Mouse (Mus musculus) lung, embryonic 16.5 days (tissue): ENCODE measurements around the gene Ppm1d. TPM values are rescaled to one million over a fixed set of nuclear protein-coding genes. Genes with fewer than 3 reads are reported as not detected.

Experiments
- ATAC-seq: fragments of 200-750 bp; cut with Nextera tagmentation; 2 replicates; pipeline ENCODE4 v1.8.0; 2017; ENCODE audit warnings: low read depth, mild to moderate bottlenecking, moderate library complexity
- H3K27ac ChIP-seq: fragments of 300-500 bp; sonication (generic); 2 replicates; pipeline ENCODE4 v1.5.1; 2014; ENCODE audit warnings: mild to moderate bottlenecking, control low read depth, low read length
- H3K27me3 ChIP-seq: fragments of 300-500 bp; sonication (generic); 2 replicates; pipeline ENCODE4 v1.6.1; 2014; ENCODE audit warnings: low read depth, low read length, mixed read lengths; ENCODE audit not compliant: control insufficient read depth, insufficient read depth
- H3K36me3 ChIP-seq: fragments of 300-500 bp; sonication (generic); 2 replicates; pipeline ENCODE4 v1.6.1; 2014; ENCODE audit warnings: low read length; ENCODE audit not compliant: control insufficient read depth, insufficient read depth
- H3K4me1 ChIP-seq: fragments of 300-500 bp; sonication (generic); replicated peaks from 2 replicates; pipeline ENCODE4 v1.6.1; 2014; ENCODE audit warnings: low read length, mixed read lengths; ENCODE audit not compliant: control insufficient read depth, insufficient read depth
- H3K4me2 ChIP-seq: fragments of 300-500 bp; sonication (generic); 2 replicates; pipeline ENCODE4 v1.6.1; 2014; ENCODE audit warnings: low read depth, low read length, control low read depth
- H3K4me3 ChIP-seq: fragments of 300-500 bp; sonication (generic); 2 replicates; pipeline ENCODE4 v1.5.1; 2014; ENCODE audit warnings: mild to moderate bottlenecking, low read length, control low read depth
- H3K9ac ChIP-seq: fragments of 300-500 bp; sonication (generic); 2 replicates; pipeline ENCODE4 v1.6.1; 2014; ENCODE audit warnings: low read length, control low read depth
- H3K9me3 ChIP-seq: fragments of 300-500 bp; sonication (generic); 2 replicates; pipeline ENCODE4 v1.6.1; 2016; ENCODE audit warnings: low read length; ENCODE audit not compliant: control insufficient read depth
- WGBS: fragments of 180-500 bp; shearing (Covaris S2); extraction: QIAGEN DNeasy Blood & Tissue Kit; methylation state at CpG from one replicate; pipeline ENCODE4 v1.1.7; 2014; 5-methylcytosine and 5-hydroxymethylcytosine counted together
- polyA plus RNA-seq: library from polyadenylated mRNA; unstranded; fragments of >200 nt; fragmentation: Nextera tagmentation; extraction: Ambion mirVana; gene quantifications from 2 replicates; pipeline ENCODE4 v1.2.1, GENCODE M21; 2015

The Ppm1d gene
- polyA plus RNA-seq, 1 experiment from 2014 or later: 15.9 TPM

GRCm38 (mm10) chr11:85353819-85354218, 42.8 kb downstream of the Ppm1d start:
- no peaks in the 10 kb centered on the region for H3K27me3 ChIP-seq
- no peak for ATAC-seq
- H3K9ac ChIP-seq: peak overlapping the region; percentile 68; the same call in 1 of the 2 replicates
- no peaks in the 10 kb centered on the region for H3K9me3 ChIP-seq
- 51% methylated on average over 4 of the region's 4 CpGs for WGBS
- peaks cover 2% of the 10 kb centered on the region; the same call in 1 of the 2 replicates for H3K36me3 ChIP-seq
- H3K4me3 ChIP-seq: peak overlapping the region; percentile 57
- peaks cover 9% of the 10 kb centered on the region for H3K4me1 ChIP-seq
- peak overlapping the region; percentile 79 for H3K4me2 ChIP-seq
- H3K27ac ChIP-seq: no peak overlapping the region

DNA sequence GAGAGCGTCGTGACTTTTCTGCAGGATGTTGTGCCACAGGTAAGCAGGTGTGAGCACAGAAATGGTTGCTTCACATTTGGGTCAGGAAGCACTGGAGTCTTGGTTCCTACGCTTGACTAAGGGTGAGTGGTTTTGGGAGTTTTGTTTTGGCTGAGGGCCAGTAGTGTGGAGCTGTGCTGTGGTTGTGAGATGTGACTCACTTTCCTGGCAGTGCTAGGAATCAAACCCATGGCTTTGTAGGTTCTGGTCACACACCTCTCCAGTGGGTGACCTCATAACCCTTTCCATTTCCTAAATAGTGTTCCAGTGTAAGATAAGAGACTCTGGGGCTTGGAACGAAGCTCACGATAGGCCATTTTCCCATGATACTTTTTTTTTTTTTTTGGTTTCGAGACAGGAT, 48.6 kb downstream of the Ppm1d start:
- no peaks in the 10 kb centered on the region for H3K9me3 ChIP-seq
- H3K9ac ChIP-seq: no peak overlapping the region
- 89% methylated on average over 6 of the region's 6 CpGs for WGBS
- H3K27me3 ChIP-seq: no peaks in the 10 kb centered on the region
- no peak overlapping the region for H3K27ac ChIP-seq
- H3K4me1 ChIP-seq: no peaks in the 10 kb centered on the region
- H3K36me3 ChIP-seq: peaks cover 13% of the 10 kb centered on the region
- H3K4me3 ChIP-seq: no peak overlapping the region
- no peak overlapping the region for H3K4me2 ChIP-seq
- ATAC-seq: no peak

- Histone ChIP-seq H3K36me3 (peaks cover 13% of the 10 kb centered on the region), H3K4me1 (no peaks in the 10 kb centered on the region), H3K27me3 (no peaks in the 10 kb centered on the region), H3K9me3 (no peaks in the 10 kb centered on the region), H3K4me3 (no peak overlapping the region), H3K9ac (no peak overlapping the region), H3K27ac (no peak overlapping the region), H3K4me2 (no peak overlapping the region)
- 87% methylated on average over 8 of the region's 8 CpGs for WGBS
- ATAC-seq: no peak
These were observed 50.6 kb downstream of the Ppm1d start for GRCm38 (mm10) chr11:85361621-85362020.

DNA sequence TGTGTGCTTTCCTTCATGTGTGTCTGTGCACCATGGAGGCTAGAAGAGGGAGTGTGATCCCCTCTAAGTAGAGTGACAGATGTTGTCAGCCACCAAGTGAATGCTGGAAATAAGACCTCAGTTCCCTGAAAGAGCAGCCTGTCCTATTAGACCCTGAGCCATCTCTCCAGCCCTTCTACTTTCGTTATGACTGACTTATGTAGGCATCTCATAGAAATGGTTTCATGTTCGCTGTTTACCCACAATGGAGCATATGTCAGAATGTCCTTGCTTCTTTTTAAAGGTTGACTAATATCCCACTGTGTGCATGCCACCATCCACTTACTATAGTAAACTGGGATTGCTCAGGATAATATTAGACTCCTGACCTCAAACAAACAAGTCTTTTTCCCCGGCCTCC, 55.1 kb downstream of the Ppm1d start:
- Histone ChIP-seq H3K9ac (no peak overlapping the region), H3K4me3 (no peak overlapping the region), H3K27me3 (no peaks in the 10 kb centered on the region), H3K9me3 (no peaks in the 10 kb centered on the region), H3K4me2 (no peak overlapping the region), H3K36me3 (peaks cover 5% of the 10 kb centered on the region; the same call in 1 of the 2 replicates), H3K27ac (no peak overlapping the region), H3K4me1 (no peaks in the 10 kb centered on the region)
- ATAC-seq: no peak
- WGBS: 86% methylated on average over 3 of the region's 3 CpGs

DNA sequence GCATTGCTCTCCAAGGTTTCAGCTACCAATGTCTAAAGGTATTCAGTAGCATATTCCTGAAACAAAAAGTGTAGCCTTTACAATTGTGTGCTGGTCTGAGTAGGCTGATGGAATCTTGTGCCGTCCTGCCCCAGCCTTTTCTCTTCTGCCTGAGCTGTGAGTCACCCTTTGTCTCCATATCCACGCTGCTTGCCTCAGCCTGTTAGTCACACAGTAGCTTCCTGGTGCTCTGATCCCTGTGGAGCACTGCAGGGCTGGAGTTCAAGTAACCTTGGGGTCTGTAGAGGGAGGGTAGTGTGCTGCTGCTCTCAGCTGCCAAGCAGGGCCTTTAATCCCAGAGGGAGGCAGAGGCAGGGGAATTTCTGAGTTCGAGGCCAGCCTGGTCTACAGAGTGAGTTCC, 56.8 kb downstream of the Ppm1d start:
- H3K9ac ChIP-seq: no peak overlapping the region
- H3K9me3 ChIP-seq: no peaks in the 10 kb centered on the region
- no peaks in the 10 kb centered on the region for H3K27me3 ChIP-seq
- WGBS: 81% methylated on average over 3 of the region's 3 CpGs
- no peak for ATAC-seq
- no peaks in the 10 kb centered on the region for H3K4me1 ChIP-seq
- H3K4me2 ChIP-seq: no peak overlapping the region
- H3K4me3 ChIP-seq: no peak overlapping the region
- peaks cover 2% of the 10 kb centered on the region; the same call in 1 of the 2 replicates for H3K36me3 ChIP-seq
- H3K27ac ChIP-seq: no peak overlapping the region

- H3K4me1 ChIP-seq: peaks cover 3% of the 10 kb centered on the region; the same call in 1 of the 2 replicates
These were observed 68.0 kb downstream of the Ppm1d start for GRCm38 (mm10) chr11:85379091-85379490.

GRCm38 (mm10) chr11:85380046-85380445, 69.0 kb downstream of the Ppm1d start:
- no peak overlapping the region for H3K4me2 ChIP-seq
- WGBS: 7% methylated on average over 1 of the region's 1 CpGs
- no peaks in the 10 kb centered on the region for H3K36me3 ChIP-seq
- no peaks in the 10 kb centered on the region for H3K9me3 ChIP-seq
- H3K4me1 ChIP-seq: peaks cover 3% of the 10 kb centered on the region; the same call in 1 of the 2 replicates
- H3K9ac ChIP-seq: no peak overlapping the region
- no peaks in the 10 kb centered on the region for H3K27me3 ChIP-seq
- H3K27ac ChIP-seq: no peak overlapping the region
- H3K4me3 ChIP-seq: no peak overlapping the region
- no peak for ATAC-seq

More at GRCm38 (mm10) chr11:85379091-85379490, 68.0 kb downstream of the Ppm1d start:
- no peak overlapping the region for H3K27ac ChIP-seq
- no peak overlapping the region for H3K4me3 ChIP-seq
- H3K9me3 ChIP-seq: no peaks in the 10 kb centered on the region
- no peaks in the 10 kb centered on the region for H3K36me3 ChIP-seq
- H3K27me3 ChIP-seq: no peaks in the 10 kb centered on the region
- H3K4me2 ChIP-seq: no peak overlapping the region
- no peak for ATAC-seq
- 80% methylated on average over 3 of the region's 3 CpGs for WGBS
- H3K9ac ChIP-seq: no peak overlapping the region

DNA sequence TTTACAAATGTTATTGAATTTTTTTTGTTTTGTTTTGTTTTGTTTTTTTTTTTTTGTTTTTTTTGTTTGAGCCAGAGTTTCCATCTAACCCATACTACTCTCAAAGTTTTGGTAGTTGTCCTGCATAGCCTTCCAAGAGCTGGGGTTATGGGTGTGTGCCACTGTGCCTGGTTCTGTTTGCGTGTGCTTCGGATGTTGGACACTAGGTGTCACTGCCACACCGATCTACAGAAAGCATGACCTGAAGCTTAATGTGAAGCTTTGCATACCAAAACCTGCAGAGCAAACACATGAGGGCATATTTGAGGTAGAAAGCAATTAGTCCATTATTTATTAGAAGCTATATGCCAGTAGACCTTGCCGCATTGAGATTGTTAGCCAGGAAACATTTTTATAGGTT, 71.0 kb downstream of the Ppm1d start:
- no peak overlapping the region for H3K4me3 ChIP-seq
- no peaks in the 10 kb centered on the region for H3K27me3 ChIP-seq
- H3K36me3 ChIP-seq: no peaks in the 10 kb centered on the region
- no peak overlapping the region for H3K27ac ChIP-seq
- 4% methylated on average over 4 of the region's 4 CpGs for WGBS
- H3K4me1 ChIP-seq: peaks cover 3% of the 10 kb centered on the region; the same call in 1 of the 2 replicates
- H3K9ac ChIP-seq: no peak overlapping the region
- no peak overlapping the region for H3K4me2 ChIP-seq
- ATAC-seq: peak; percentile 65; the same call in 1 of the 2 replicates
- no peaks in the 10 kb centered on the region for H3K9me3 ChIP-seq

- 46% methylated on average over 7 of the region's 7 CpGs for WGBS
- H3K4me3 ChIP-seq: no peak overlapping the region
- H3K36me3 ChIP-seq: no peaks in the 10 kb centered on the region
- no peaks in the 10 kb centered on the region for H3K9me3 ChIP-seq
- no peak overlapping the region; the same call in 1 of the 2 replicates for H3K9ac ChIP-seq
- no peak overlapping the region for H3K4me2 ChIP-seq
- H3K27me3 ChIP-seq: no peaks in the 10 kb centered on the region
- peak overlapping the region; percentile 60 for H3K27ac ChIP-seq
- peaks cover 7% of the 10 kb centered on the region; the same call in 1 of the 2 replicates for H3K4me1 ChIP-seq
- ATAC-seq: peak; percentile 81
These were observed 73.2 kb downstream of the Ppm1d start for GRCm38 (mm10) chr11:85383975-85384821.
